Mouse (Mus musculus) liver, embryonic 11.5 days (tissue): ENCODE data around the gene Ap2a2. TPM values are rescaled to one million over a fixed set of nuclear protein-coding genes. Genes with fewer than 3 reads are reported as not detected.
A peak's percentile ranks its signal among the peaks of the same experiment; 100 is the strongest.
"Not testable (repeated sequence)": the region's sequence is repeated elsewhere in the genome, so short reads cannot be mapped to it uniquely, and the experiment has no call there.

Source experiments
- ATAC-seq: fragments of 200-750 bp; cut with Nextera tagmentation; replicated peaks from 2 replicates; pipeline ENCODE4 v1.8.0; 2017; ENCODE audit warnings: moderate number of reproducible peaks, mild to moderate bottlenecking, moderate TSS enrichment, moderate library complexity; ENCODE audit not compliant: low FRiP score
- DNase-seq: peaks from one replicate; pipeline ENCODE4 v3.0.0-alpha.2; 2017; ENCODE audit warnings: low spot score
- H3K27ac ChIP-seq: fragments of 300-500 bp; sonication (generic); 2 replicates; pipeline ENCODE4 v1.5.1; 2014; ENCODE audit warnings: mild to moderate bottlenecking, low read depth, low read length, control low read depth
- H3K27me3 ChIP-seq: fragments of 300-500 bp; sonication (generic); replicated peaks from 2 replicates; pipeline ENCODE4 v1.6.1; 2014; ENCODE audit warnings: low read length, mixed read lengths; ENCODE audit not compliant: control insufficient read depth, insufficient read depth
- H3K36me3 ChIP-seq: fragments of 300-500 bp; sonication (generic); 2 replicates; pipeline ENCODE4 v1.6.1; 2014; ENCODE audit warnings: mild to moderate bottlenecking, low read length, moderate library complexity, mixed read lengths; ENCODE audit not compliant: control insufficient read depth, insufficient read depth
- H3K4me1 ChIP-seq: fragments of 300-500 bp; sonication (generic); replicated peaks from 2 replicates; pipeline ENCODE4 v1.6.1; 2014; ENCODE audit warnings: low read length, mixed read lengths; ENCODE audit not compliant: control insufficient read depth, insufficient read depth
- H3K4me2 ChIP-seq: fragments of 300-500 bp; sonication (generic); 2 replicates; pipeline ENCODE4 v1.6.1; 2014; ENCODE audit warnings: mild to moderate bottlenecking, control low read depth, moderate library complexity
- H3K4me3 ChIP-seq: fragments of 300-500 bp; sonication (generic); 2 replicates; pipeline ENCODE4 v1.5.1; 2014; ENCODE audit warnings: low read depth, low read length, control low read depth
- H3K9ac ChIP-seq: fragments of 300-500 bp; sonication (generic); 2 replicates; pipeline ENCODE4 v1.6.1; 2014; ENCODE audit warnings: low read depth, low read length, control low read depth
- H3K9me3 ChIP-seq: fragments of 300-500 bp; sonication (generic); 2 replicates; pipeline ENCODE4 v1.6.1; 2016; ENCODE audit warnings: low read length, inconsistent platforms, mixed read lengths; ENCODE audit not compliant: control insufficient read depth
- WGBS: fragments of 180-500 bp; shearing (Covaris S2); extraction: QIAGEN DNeasy Blood & Tissue Kit; methylation state at CpG from one replicate; pipeline ENCODE4 v1.1.7; 2014; 5-methylcytosine and 5-hydroxymethylcytosine counted together
- microRNA-seq: library from miRNA; unstranded; fragments of <30 nt; microRNA quantifications from one replicate; pipeline ENCODE4, GENCODE M21; 2017; ENCODE audit warnings: borderline number of aligned reads
- polyA plus RNA-seq: library from polyadenylated mRNA; unstranded; fragments of >200 nt; fragmentation: Nextera tagmentation; extraction: Ambion mirVana; gene quantifications from 2 replicates; pipeline ENCODE4 v1.2.1, GENCODE M21; 2014

Gene Ap2a2
- polyA plus RNA-seq, 1 experiment from 2014 or later = 94.4 TPM

GRCm38 (mm10) chr7:141669097-141669496, 107.1 kb downstream of the Ap2a2 start:
- H3K4me1 ChIP-seq = peaks cover 10% of the 10 kb centered on the region
- not testable (repeated sequence) for ATAC-seq
- WGBS = 79% methylated on average over 3 of the region's 3 CpGs

GRCm38 (mm10) chr7:141670999-141671398, 109.0 kb downstream of the Ap2a2 start:
- H3K9ac ChIP-seq = no peak overlapping the region

More at GRCm38 (mm10) chr7:141669097-141669496, 107.1 kb downstream of the Ap2a2 start:
- H3K9ac ChIP-seq, H3K36me3 ChIP-seq, H3K4me2 ChIP-seq, DNase-seq, H3K27me3 ChIP-seq, H3K9me3 ChIP-seq, H3K4me3 ChIP-seq, H3K27ac ChIP-seq: not testable (repeated sequence)

DNA sequence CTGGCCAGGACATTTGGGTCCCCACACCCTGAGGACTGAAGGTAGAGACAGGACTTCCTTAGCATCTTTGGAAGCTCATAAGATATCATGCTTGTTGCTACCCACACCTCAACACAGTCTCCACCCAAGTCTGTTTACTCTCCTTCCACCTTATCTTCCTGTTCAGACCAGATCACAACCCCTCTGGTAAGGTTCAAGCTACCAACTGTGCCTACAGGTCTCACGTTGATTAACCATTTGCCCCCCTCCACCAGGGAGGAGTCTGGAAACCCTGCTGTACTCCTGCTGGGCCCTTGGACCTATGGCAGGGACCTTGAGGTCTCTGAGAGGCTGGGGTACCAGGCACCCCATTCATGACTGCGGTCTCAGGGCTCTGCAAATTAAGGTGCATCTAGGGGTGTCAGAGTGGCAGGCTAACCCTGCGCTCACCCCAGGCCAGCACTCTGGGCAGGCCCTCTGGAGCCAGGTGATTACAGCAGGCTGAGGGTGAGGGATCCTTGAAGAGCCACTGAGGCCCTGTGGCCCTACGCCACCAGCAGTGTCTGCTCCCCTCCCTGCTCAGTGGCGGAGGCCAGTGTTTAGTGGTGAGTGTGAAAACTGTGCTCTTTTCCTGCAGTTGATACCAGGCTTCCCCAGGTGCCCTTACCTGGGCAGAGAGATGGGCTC, 109.8 kb downstream of the Ap2a2 start:
- ATAC-seq (peak; percentile 91), DNase-seq (no peak)
- Histone ChIP-seq H3K4me2 (peak overlapping the region; percentile 15; the same call in 1 of the 2 replicates), H3K4me1 (peaks cover 10% of the 10 kb centered on the region), H3K9ac (peak overlapping the region; percentile 23; the same call in 1 of the 2 replicates), H3K27ac (peak overlapping the region; percentile 51), H3K27me3 (no peaks in the 10 kb centered on the region), H3K36me3 (no peaks in the 10 kb centered on the region), H3K9me3 (no peaks in the 10 kb centered on the region), H3K4me3 (no peak overlapping the region)
- WGBS = 64% methylated on average over 5 of the region's 5 CpGs

More at GRCm38 (mm10) chr7:141670999-141671398, 109.0 kb downstream of the Ap2a2 start:
- ATAC-seq (0 out of 2 replicates have a peak, but pooled peaks have one; percentile 29), DNase-seq (no peak)
- no peaks in the 10 kb centered on the region for H3K27me3 ChIP-seq
- 0 out of 2 replicates have a peak overlapping the region, but pooled peaks have one; percentile 14 for H3K27ac ChIP-seq
- no peak overlapping the region for H3K4me3 ChIP-seq
- H3K4me1 ChIP-seq = peaks cover 10% of the 10 kb centered on the region
- H3K36me3 ChIP-seq = no peaks in the 10 kb centered on the region
- H3K9me3 ChIP-seq = no peaks in the 10 kb centered on the region
- 71% methylated on average over 4 of the region's 4 CpGs for WGBS
- H3K4me2 ChIP-seq = no peak overlapping the region

GRCm38 (mm10) chr7:141678922-141679321, 116.9 kb downstream of the Ap2a2 start:
- Histone ChIP-seq H3K36me3 (no peaks in the 10 kb centered on the region), H3K4me2 (no peak overlapping the region), H3K27ac (no peak overlapping the region), H3K4me3 (no peak overlapping the region), H3K9me3 (no peaks in the 10 kb centered on the region), H3K9ac (no peak overlapping the region), H3K27me3 (0 out of 2 replicates have a peak, but pooled peaks cover 2% of the 10 kb centered on the region), H3K4me1 (no peaks in the 10 kb centered on the region)
- DNase-seq (no peak), ATAC-seq (no peak)
- WGBS = 65% methylated on average over 4 of the region's 4 CpGs

Small RNAs within 50 kb of the gene (microRNA-seq; reads per million reads assigned to microRNA genes)
- 1.1 reads per million for gene Mir7063

Other genes starting within 250 kb of the Ap2a2 start
- gene Deaf1, start 234.5 kb upstream of the Ap2a2 start, polyA plus RNA-seq = 48.6 and 54.0 TPM in 2 replicates
- 22.2 and 27.4 TPM in 2 replicates for gene Tmem80, start 234.4 kb upstream of the Ap2a2 start, polyA plus RNA-seq
- 5.4 and 7.7 TPM in 2 replicates for gene Eps8l2, start 223.3 kb upstream of the Ap2a2 start, polyA plus RNA-seq
- gene Taldo1, start 170.0 kb upstream of the Ap2a2 start, polyA plus RNA-seq = 442 and 472 TPM in 2 replicates
- gene Gatd1, start 148.0 kb upstream of the Ap2a2 start, polyA plus RNA-seq = 35.0 and 41.6 TPM in 2 replicates
- 0.16 and 0.27 TPM in 2 replicates for gene Cend1, start 132.7 kb upstream of the Ap2a2 start, polyA plus RNA-seq
- 36.9 and 39.4 TPM in 2 replicates for gene Slc25a22, start 124.3 kb upstream of the Ap2a2 start, polyA plus RNA-seq
- gene Pidd1, start 118.1 kb upstream of the Ap2a2 start, polyA plus RNA-seq = 22.5 and 22.7 TPM in 2 replicates
- gene Rplp2, start 114.8 kb upstream of the Ap2a2 start, polyA plus RNA-seq = 1,652 and 1,836 TPM in 2 replicates
- gene Pnpla2, start 107.0 kb upstream of the Ap2a2 start, polyA plus RNA-seq = 23.4 and 23.7 TPM in 2 replicates
- 4.3 and 7.2 TPM in 2 replicates for gene Cracr2b, start 101.1 kb upstream of the Ap2a2 start, polyA plus RNA-seq
- gene Cd151, start 94.8 kb upstream of the Ap2a2 start, polyA plus RNA-seq = 20.6 and 22.3 TPM in 2 replicates
- 95.3 and 104 TPM in 2 replicates for gene Polr2l, start 87.0 kb upstream of the Ap2a2 start, polyA plus RNA-seq
- gene Tspan4, start 86.9 kb upstream of the Ap2a2 start, polyA plus RNA-seq = 77.9 and 78.2 TPM in 2 replicates
- gene Chid1, start 22.3 kb upstream of the Ap2a2 start, polyA plus RNA-seq = 39.2 and 48.1 TPM in 2 replicates
- gene Muc6, start 93.1 kb downstream of the Ap2a2 start, polyA plus RNA-seq = 2.4 and 2.6 TPM in 2 replicates
- 0.21 and 0.22 TPM in 2 replicates for gene Muc2, start 128.2 kb downstream of the Ap2a2 start, polyA plus RNA-seq
- not detected in 2 replicates for gene Muc5ac, start 226.8 kb downstream of the Ap2a2 start, polyA plus RNA-seq